Mouse (Mus musculus) CH12.LX (cell line): ENCODE results near the gene Ppox.

Experiments used
- CHD2 ChIP-seq: IDR thresholded peaks from 2 replicates; pipeline ENCODE4 v1.6.1; 2011; ENCODE audit warnings: low read length, improper control_type of control experiment
- CTCF ChIP-seq, 2 experiments: IDR thresholded peaks in 1 of 2; conservative IDR thresholded peaks in 1 of 2; 2 replicates each; pipeline ENCODE4 v1.5.1; 2011 to 2012; ENCODE audit warnings: low read depth in 2 of 2, low read length in 2 of 2, improper control_type of control experiment in 1 of 2, inconsistent platforms in 1 of 2, mild to moderate bottlenecking in 1 of 2, moderate library complexity in 1 of 2
- E2F4 ChIP-seq: IDR thresholded peaks from 2 replicates; pipeline ENCODE4 v1.6.1; 2011; ENCODE audit warnings: low read depth, low read length, improper control_type of control experiment; ENCODE audit not compliant: insufficient replicate concordance
- EP300 ChIP-seq: IDR thresholded peaks from 2 replicates; pipeline ENCODE4 v1.6.1; 2011; ENCODE audit warnings: low read length, improper control_type of control experiment
- MAX ChIP-seq: IDR thresholded peaks from 2 replicates; pipeline ENCODE4 v1.6.1; 2011; ENCODE audit warnings: low read length, improper control_type of control experiment
- MXI1 ChIP-seq: IDR thresholded peaks from 2 replicates; pipeline ENCODE4 v1.6.1; 2011; ENCODE audit warnings: mild to moderate bottlenecking, low read depth, low read length, improper control_type of control experiment
- POLR2A ChIP-seq: IDR thresholded peaks from 2 replicates; pipeline ENCODE4 v1.6.1; 2011; ENCODE audit warnings: low read depth, mild to moderate bottlenecking, improper control_type of control experiment, low read length
- POLR2AphosphoS2 ChIP-seq: IDR thresholded peaks from 2 replicates; pipeline ENCODE4 v1.6.1; 2011; ENCODE audit warnings: low read depth, low read length, improper control_type of control experiment
- SMC3 ChIP-seq: IDR thresholded peaks from 2 replicates; pipeline ENCODE4 v1.6.1; 2011; ENCODE audit warnings: low read depth, low read length, improper control_type of control experiment
- TBP ChIP-seq: conservative IDR thresholded peaks from 2 replicates; pipeline ENCODE4 v1.6.1; 2011; ENCODE audit warnings: low read depth, low read length, improper control_type of control experiment
- TCF12 ChIP-seq: IDR thresholded peaks from 2 replicates; pipeline ENCODE4 v1.6.1; 2014; ENCODE audit warnings: low read depth, mild to moderate bottlenecking, inconsistent platforms, low read length, improper control_type of control experiment
- UBTF ChIP-seq: IDR thresholded peaks from 2 replicates; pipeline ENCODE4 v1.6.1; 2012; ENCODE audit warnings: low read depth, mild to moderate bottlenecking, inconsistent platforms, low read length, improper control_type of control experiment, moderate library complexity
- USF1 ChIP-seq: IDR thresholded peaks from 2 replicates; pipeline ENCODE4 v1.6.1; 2014; ENCODE audit warnings: low read depth, mild to moderate bottlenecking, inconsistent platforms, low read length, improper control_type of control experiment
- ZMIZ1 ChIP-seq: IDR thresholded peaks from 2 replicates; pipeline ENCODE4 v1.6.1; 2012; ENCODE audit warnings: low read depth, mild to moderate bottlenecking, inconsistent platforms, low read length, improper control_type of control experiment

DNA sequence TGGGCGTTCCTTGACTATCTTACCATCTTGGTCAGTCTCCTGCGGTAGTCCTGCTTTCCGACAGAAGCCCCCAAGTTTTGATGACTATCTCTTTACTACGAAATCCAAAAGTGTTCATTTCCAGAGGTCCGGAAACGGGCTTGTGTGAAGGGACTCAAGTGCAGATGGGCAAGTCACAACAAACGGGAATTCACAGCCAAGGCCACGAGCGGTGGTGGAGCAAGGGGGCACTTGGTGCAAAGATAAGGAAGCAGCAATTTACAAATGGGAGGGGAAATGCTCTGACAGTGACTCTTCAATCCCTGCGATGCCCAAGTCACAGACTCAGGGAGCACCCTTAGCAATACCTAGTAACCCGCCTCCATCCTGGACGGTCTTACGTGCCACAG is 33.5 kb downstream of the Ppox start:
- TF ChIP-seq TBP (no peak), CTCF (conservative IDR thresholded peaks at IDR 0.05 in 1 of 2, IDR thresholded peaks at IDR 0.05 in 1 of 2; ENCODE audit: low read depth in 2 of 2, low read length in 2 of 2) (no peak), MAX (no peak), USF1 (no peak), ZMIZ1 (no peak), MXI1 (peak; percentile 15; the same call in 1 of the 2 replicates), CHD2 (no peak; the same call in 1 of the 2 replicates), E2F4 (no peak), POLR2A (no peak), POLR2AphosphoS2 (no peak), SMC3 (no peak; the same call in 1 of the 2 replicates), TCF12 (no peak), EP300 (no peak), UBTF (no peak)
